Mouse (Mus musculus) left cerebral cortex, adult 11 months (tissue): ENCODE measurements around the gene Polr2c.
"Not testable (repeated sequence)": the region's sequence is repeated elsewhere in the genome, so short reads cannot be mapped to it uniquely, and the experiment has no call there.

Experiments used
- DNase-seq: peaks from one replicate; pipeline ENCODE4 v3.0.0; 2022; ENCODE audit warnings: low spot score

The Polr2c gene

DNA sequence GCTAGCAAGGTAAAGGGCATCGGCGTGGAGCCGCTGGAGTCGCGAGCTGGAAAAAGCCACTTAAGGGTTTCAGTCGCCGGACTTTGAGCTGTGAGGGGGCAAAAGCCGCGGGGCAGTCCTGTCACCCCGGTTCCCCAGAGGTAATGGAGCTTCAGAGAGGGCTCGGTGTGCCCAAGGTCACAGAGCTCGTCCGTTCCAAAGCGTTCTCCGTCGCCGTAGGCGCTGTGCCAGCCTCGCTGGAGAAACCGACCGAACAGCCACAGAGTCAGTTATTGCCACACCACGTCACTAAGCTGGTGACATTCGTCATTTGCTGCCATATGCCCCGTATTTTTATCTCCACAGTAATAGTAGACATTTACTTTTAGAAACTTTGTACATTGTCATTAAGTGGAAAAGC lies 18.6 kb upstream of the Polr2c start:
- peak; percentile 41 for DNase-seq

GRCm38 (mm10) chr8:94841183-94841582 lies 16.1 kb upstream of the Polr2c start:
- no peak for DNase-seq

DNA sequence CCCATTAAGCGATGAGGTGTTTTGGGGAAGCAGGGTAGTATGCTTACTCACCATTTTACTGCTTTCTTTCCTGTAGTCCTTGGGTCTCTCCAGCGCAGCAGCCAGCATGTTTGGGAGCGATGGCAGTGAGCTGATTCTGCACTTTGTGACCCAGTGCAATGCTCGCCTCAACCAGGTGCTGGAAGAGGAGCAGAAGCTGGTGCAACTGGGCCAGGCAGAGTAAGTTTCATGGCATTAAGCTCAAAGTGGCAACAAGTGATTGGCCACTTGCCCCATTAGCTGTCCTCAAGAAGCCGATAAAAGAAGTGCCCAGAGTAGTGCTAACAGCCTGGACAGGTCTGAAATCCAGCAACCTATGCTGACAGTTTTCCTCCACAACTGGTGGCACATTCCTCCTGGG lies 7.2 kb upstream of the Polr2c start:
- no peak for DNase-seq

GRCm38 (mm10) chr8:94854761-94855160 lies 2.5 kb upstream of the Polr2c start:
- not testable (repeated sequence) for DNase-seq

GRCm38 (mm10) chr8:94857011-94857345 lies 272 bp upstream of the Polr2c start:
- DNase-seq: no peak

GRCm38 (mm10) chr8:94861352-94861910 lies 4.2 kb downstream of the Polr2c start:
- no peak for DNase-seq

GRCm38 (mm10) chr8:94862487-94863220 lies 5.4 kb downstream of the Polr2c start:
- DNase-seq: no peak

DNA sequence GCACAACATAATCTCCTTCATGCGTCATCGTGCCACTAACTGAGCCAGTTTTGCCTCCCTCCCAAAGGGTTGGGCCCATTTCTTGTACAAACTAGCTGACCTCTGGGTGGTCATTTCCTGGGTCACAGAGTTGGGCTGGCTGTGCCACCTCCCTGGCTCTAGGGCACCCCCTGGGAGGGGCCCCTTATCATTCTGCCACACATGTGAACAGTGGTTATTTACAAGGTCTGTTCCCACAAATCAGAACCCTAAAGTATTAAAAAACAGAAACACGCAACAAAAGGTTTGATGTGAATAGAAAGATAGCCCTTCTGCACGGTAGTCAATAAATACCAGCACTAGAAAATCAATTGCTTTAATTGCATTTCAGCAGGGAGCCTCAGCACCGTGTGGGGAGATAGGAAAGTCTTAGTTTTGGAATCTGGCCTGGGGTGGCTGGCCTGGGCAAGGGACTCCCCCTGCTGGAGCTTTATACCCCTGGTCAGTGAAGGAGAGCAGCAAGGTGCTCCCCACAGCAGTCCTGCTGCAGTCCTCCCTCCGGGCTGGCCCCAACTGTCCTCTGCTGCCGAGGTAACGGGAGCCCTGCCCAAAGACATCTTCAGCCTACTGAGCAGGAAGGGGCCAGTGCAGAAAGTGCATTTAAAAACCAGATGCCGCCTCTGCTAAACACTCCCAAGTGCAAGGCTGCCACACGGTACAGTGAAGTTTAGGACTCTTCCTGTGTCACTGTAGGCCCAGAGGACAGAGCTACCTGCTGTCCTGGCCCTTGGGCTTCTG lies 6.8 kb downstream of the Polr2c start:
- no peak for DNase-seq

DNA sequence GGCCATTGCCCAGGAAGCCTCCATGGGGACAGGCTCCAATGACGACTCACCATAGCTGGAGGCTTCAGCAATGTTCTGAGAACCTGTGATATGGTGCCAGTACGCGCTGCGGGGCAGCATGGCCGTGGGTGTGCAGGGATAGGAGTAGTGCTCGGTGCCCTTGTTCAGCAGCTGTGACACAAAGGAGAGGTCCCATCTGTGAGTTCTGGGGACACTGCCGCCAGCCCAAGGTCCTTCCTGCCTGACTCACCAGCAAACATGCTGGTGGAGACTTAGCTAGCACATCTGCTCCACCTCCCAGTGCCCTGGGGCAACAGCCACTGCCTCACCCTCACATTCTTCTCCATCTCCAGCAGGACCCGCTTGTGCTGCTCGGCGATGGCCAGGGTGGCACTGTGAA lies 8.0 kb downstream of the Polr2c start:
- DNase-seq: no peak

- no peak for DNase-seq
These were observed 9.7 kb downstream of the Polr2c start for GRCm38 (mm10) chr8:94866921-94867320.

- DNase-seq: no peak
These were observed 11.9 kb downstream of the Polr2c start for GRCm38 (mm10) chr8:94869146-94869545.

- DNase-seq: no peak
These were observed 12.8 kb downstream of the Polr2c start for GRCm38 (mm10) chr8:94870003-94870402.

DNA sequence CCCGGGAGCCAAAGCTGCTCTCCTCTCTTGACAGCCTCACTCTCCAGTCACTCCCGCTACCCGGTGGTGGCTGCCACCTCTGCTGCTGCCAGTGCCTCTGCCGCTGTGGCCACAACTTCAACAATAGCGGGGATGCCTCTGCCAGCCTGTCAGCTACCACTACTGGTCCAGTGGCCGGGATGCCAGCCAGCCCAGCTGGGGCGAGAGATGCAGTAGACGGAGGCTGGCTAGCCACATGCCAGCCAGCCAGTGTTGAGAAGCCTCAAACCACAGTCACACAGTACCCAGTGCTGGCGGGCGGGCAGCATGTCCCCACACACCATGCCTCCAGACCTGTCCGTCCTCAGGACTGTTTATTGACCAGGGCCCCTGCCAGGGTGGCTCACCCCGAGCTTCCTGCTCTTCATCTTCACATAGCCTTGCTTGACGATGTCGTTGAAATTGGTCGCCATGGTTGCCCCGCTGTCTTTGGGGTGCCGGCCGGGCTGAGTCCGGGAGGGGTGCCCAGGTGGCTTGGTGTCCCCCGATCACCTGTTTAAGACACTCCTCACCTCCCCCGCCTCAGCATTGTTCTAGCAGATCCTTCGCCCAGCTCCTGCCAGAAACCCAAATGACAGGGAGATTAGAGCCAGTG lies 13.3 kb downstream of the Polr2c start:
- DNase-seq: no peak

- DNase-seq: peak; percentile 66
These were observed 14.1 kb downstream of the Polr2c start for GRCm38 (mm10) chr8:94871108-94871894.

GRCm38 (mm10) chr8:94872156-94872555 lies 14.9 kb downstream of the Polr2c start:
- no peak for DNase-seq

GRCm38 (mm10) chr8:94872576-94872975 lies 15.3 kb downstream of the Polr2c start:
- DNase-seq: no peak

- DNase-seq: no peak
These were observed 17.1 kb downstream of the Polr2c start for GRCm38 (mm10) chr8:94874358-94874757.

DNA sequence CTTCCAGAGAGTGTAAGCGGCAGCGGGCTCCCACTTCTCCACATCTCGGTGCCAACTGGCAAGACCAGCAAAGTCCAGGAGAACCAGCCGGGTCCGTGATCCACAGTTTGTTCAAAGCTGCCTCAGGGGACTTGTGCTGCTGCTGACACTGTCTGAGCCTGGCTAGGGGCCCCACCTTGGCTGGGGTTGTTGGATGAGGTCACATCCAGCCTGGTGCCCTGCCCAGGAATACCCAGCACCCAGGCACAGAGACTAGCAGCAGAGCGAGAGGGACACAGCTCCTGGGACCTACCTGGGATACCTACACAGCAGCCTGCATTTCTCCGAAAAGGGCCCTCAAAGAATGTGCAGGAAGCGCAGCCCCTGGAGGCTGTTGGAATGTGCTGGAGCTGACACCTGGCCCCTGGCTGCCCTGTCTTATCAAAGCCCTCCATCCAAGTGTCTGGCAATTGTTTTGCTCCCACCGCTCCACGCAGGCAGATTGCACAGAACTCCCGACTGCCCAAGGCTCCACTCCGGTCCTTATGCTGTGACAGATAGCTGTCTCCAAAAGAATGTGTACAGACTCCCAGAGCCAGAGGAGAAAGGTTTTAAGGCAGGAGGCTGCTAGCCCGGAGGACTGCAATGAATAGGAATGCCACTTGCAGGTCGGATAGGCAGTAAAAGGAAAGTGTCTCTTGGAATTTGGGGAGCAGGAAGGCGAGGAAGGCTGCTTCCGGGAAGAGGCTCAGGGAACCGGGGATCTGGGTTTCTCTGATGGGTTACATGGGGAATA lies 18.0 kb downstream of the Polr2c start:
- DNase-seq: no peak

DNA sequence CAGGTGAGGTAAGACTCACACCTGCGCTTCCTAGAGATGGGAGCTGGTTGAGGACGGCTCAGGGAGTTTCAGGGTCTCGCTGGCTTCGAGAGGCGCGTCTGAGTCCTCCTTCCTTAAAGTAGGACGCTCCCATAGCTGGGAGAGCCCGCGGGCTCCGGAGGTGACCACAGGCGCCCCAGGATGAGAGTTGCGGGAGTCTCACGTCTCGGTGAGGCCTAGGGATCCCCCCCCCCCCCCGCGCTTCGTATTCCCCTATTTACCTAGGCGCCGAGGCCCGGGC lies 18.6 kb downstream of the Polr2c start:
- DNase-seq: no peak

DNA sequence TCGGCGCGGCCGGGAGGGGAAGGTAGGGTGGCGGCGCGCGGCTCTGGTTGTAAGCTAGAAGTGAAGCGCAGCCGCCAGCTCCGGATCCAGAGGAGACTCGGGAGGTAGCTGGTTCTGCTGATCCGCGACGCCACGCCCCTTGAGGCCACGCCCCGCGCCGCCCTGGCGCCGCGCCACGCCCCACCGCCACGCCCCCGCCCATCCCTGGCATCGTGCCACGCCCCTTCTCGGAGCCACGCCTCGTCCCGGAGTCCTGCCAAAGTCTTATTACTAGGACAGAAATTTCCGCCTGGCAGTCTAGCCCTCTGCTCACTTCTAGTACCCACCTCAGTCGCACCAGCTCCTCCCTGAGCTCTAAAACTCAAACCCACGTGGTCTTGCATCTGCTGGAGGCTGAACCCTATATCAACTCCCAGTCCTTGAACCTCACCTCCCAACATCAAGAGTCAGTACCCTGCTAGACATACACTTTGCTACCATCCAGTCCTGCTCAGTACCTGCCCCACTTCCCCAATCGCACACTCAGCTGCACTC lies 19.0 kb downstream of the Polr2c start, which contains the start of gene Dok4:
Gene Dok4 (minus strand): TSS at position 134 of the 534 bp plus-strand sequence.
- no peak for DNase-seq

GRCm38 (mm10) chr8:94876820-94877219 lies 19.6 kb downstream of the Polr2c start:
- no peak for DNase-seq
